Mouse (Mus musculus) brown adipose tissue, adult 24 weeks (tissue): ENCODE results near the gene Washc1. TPM values are rescaled to one million over a fixed set of nuclear protein-coding genes. Genes with fewer than 3 reads are reported as not detected.
"Not testable (repeated sequence)": the region's sequence is repeated elsewhere in the genome, so short reads cannot be mapped to it uniquely, and the experiment has no call there.

Experiments used
- H3K27ac ChIP-seq: fragments of 200-500 bp; replicated peaks from 2 replicates; pipeline ENCODE4 v1.5.1; 2012; ENCODE audit warnings: low read depth, mild to moderate bottlenecking, low read length
- H3K4me1 ChIP-seq: fragments of 200-500 bp; 2 replicates; pipeline ENCODE4 v1.6.1; 2012; ENCODE audit warnings: low read length, mixed read lengths; ENCODE audit not compliant: control insufficient read depth, insufficient read depth, insufficient read length
- H3K4me3 ChIP-seq: fragments of 200-500 bp; 2 replicates; pipeline ENCODE4 v1.5.1; 2012; ENCODE audit warnings: low read depth, mild to moderate bottlenecking, low read length, moderate library complexity; ENCODE audit not compliant: insufficient read depth
- polyA plus RNA-seq: library from polyadenylated mRNA; stranded (reverse); fragments of >200 nt; gene quantifications from 2 replicates; pipeline ENCODE4 v1.2.4, GENCODE M21; 2012; ENCODE audit not compliant: missing spikeins, insufficient read depth, insufficient read length

Washc1 gene
- polyA plus RNA-seq, 1 experiment: 12.1 TPM

DNA sequence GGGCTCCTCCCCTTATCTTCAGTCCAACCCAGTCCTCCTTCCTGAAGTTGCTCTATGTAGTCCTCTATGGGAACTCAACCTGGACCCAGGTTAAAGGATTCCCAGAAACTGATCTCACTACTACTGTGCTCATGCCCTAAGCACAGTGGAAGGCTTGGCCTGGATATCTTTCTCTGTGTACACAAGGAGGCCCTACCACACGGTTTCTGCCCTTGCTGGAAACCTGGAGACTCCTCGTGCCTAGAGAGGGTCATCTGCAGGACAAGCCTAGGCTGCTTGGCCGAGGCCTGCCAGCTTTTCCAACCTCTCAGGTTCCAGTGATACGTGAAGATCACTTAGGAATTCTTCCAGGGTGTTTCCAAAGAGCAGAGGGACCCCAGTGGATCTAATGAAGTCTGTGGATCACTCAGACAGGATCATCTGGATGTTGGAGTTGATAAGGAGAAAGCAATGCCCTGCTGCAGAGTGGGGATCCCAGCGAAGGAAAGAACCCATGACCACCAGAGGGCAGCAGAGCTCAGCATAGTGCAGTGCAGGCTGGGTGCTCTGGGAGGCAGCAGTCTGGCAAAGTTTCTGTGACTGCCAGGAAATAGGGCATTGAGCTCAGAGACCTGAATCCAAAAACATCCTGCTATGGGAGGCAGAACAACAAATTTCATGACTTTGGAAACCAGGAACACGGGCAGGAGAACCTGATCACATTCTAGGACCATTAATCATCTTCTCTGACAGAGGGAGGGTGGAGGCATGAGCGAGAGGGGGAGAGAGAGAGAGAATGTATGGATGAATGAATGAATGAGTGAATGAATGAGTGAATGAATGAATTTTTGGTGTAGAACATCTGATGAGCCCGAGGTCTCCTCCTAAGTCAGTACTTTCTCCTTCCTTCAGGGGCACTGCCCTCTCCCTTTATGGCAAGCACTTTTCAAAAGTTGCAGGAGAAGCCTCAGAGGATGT lies 41.6 kb downstream of the Washc1 start:
- not testable (repeated sequence) for H3K4me1 ChIP-seq, H3K27ac ChIP-seq, H3K4me3 ChIP-seq

DNA sequence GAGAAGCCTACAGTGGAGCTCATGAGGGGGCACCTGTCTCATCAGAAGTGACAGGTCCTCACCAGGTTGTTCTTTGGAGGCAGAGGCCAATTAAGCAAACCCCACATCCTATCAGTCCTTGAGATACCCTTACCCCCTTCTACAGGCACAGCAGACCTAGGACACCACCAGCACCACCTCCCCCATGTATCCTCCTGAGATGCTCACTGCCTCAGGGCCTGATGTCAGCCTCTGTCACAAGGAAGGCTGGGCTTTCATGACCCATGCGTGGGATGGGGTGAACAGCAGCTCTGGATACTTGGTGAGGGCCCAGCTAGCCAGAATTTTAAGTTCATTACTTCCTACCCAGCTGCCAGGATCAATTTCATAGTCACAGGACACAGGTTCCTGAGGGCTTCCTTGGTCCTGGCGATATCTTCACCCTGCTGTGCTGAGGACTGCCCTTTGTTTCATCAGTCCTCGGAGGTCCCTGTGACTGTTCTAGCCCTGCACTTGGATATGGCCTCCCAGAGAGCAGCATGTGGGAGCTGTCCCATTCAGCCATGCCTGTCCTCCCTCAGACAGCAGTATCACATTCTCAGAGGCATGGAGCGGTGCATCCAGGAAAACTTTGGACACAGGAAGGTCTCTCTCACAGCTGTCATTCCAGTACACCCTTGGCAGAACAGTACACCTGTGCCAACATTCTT lies 42.5 kb downstream of the Washc1 start:
- not testable (repeated sequence) for H3K27ac ChIP-seq, H3K4me3 ChIP-seq, H3K4me1 ChIP-seq

DNA sequence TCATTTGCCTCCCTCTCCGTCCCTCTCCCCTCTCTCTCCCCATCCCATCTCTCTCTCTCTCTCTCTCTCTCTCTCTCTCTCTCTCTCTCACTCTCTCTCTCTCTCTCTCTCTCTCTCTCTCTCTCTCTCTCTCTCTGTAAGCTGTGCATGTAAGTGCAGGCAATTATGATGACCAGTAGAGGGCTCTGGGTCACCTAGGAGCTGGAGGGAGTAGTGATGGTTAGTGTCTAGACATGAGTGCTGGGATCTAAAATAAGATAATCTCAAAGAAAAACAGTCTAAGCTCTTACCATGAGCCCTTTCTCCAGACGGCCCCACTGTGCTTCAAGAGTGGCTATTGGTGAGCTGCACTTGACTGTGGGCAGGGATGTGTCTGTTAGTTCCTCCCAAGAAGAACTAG lies 43.5 kb downstream of the Washc1 start:
- Histone ChIP-seq H3K4me3 (no peak overlapping the region), H3K4me1 (no peaks in the 10 kb centered on the region), H3K27ac (no peak overlapping the region)

GRCm38 (mm10) chr17:66158271-66158670 lies 46.9 kb downstream of the Washc1 start:
- Histone ChIP-seq H3K27ac (no peak overlapping the region), H3K4me3 (no peak overlapping the region), H3K4me1 (no peaks in the 10 kb centered on the region)

GRCm38 (mm10) chr17:66167141-66167540 lies 55.8 kb downstream of the Washc1 start:
- H3K27ac ChIP-seq, H3K4me3 ChIP-seq, H3K4me1 ChIP-seq: not testable (repeated sequence)

Other genes with a start within 250 kb of the Washc1 start
- gene Ralbp1, start 225.7 kb upstream of the Washc1 start, polyA plus RNA-seq: 21.4 and 21.8 TPM in 2 replicates
- gene Twsg1, start 160.3 kb upstream of the Washc1 start, polyA plus RNA-seq: 21.0 and 29.1 TPM in 2 replicates
- gene Ankrd12, start 34.5 kb upstream of the Washc1 start, polyA plus RNA-seq: 10.0 and 10.5 TPM in 2 replicates
- gene Ndufv2, start 10.0 kb upstream of the Washc1 start, polyA plus RNA-seq: 2,020 and 2,029 TPM in 2 replicates
- gene Ddx11, start 12.0 kb downstream of the Washc1 start, polyA plus RNA-seq: 0.71 TPM in 1 of 2 replicates, not detected in the other